Mouse (Mus musculus) ES-E14 (cell line): ENCODE results near the gene Fut7.

Experiments used
- CHD2 ChIP-seq: IDR thresholded peaks from 2 replicates; pipeline ENCODE4 v1.6.1; 2014; ENCODE audit warnings: mild to moderate bottlenecking, low read depth, low read length, inconsistent platforms
- HCFC1 ChIP-seq: IDR thresholded peaks from 2 replicates; pipeline ENCODE4 v1.6.1; 2012; ENCODE audit warnings: low read length, inconsistent platforms, borderline replicate concordance; ENCODE audit not compliant: insufficient read depth
- MAFK ChIP-seq: IDR thresholded peaks from 2 replicates; pipeline ENCODE4 v1.6.1; 2014; ENCODE audit warnings: mild to moderate bottlenecking, low read depth, low read length, inconsistent platforms; ENCODE audit not compliant: insufficient read depth

GRCm38 (mm10) chr2:25408908-25409307 lies 14.2 kb upstream of the Fut7 start:
- TF ChIP-seq MAFK (no peak), CHD2 (no peak), HCFC1 (no peak)
